Mouse (Mus musculus) lung, postnatal 0 days (tissue): ENCODE measurements around the gene Mrpl34.

Experiments used
- CTCF ChIP-seq: IDR thresholded peaks from 2 replicates; pipeline ENCODE4 v1.5.1; 2016; ENCODE audit warnings: antibody characterized with exemption, mild to moderate bottlenecking
- EP300 ChIP-seq: IDR thresholded peaks from 2 replicates; pipeline ENCODE4 v1.6.1; 2016; ENCODE audit warnings: antibody characterized with exemption, mild to moderate bottlenecking, control low read depth

GRCm38 (mm10) chr8:71469411-71469810, 4.7 kb downstream of the Mrpl34 start:
- TF ChIP-seq CTCF: no peak
- no peak for TF ChIP-seq EP300
